Mouse (Mus musculus) T-helper 17 cell (primary cell): Measurements from ENCODE around the gene Zfp553.

ENCODE experiments used
- in situ Hi-C, 2 experiments: fragments of 300-600 bp; cut with MboI, MseI; formaldehyde crosslinking; loops; 1 replicate in 1 of 2; 2 replicates in 1 of 2; pipeline ENCODE4 v1.15.1; 2025; ENCODE audit warnings: high pct_unique_total_duplicates in 2 of 2

Zfp553 gene

DNA sequence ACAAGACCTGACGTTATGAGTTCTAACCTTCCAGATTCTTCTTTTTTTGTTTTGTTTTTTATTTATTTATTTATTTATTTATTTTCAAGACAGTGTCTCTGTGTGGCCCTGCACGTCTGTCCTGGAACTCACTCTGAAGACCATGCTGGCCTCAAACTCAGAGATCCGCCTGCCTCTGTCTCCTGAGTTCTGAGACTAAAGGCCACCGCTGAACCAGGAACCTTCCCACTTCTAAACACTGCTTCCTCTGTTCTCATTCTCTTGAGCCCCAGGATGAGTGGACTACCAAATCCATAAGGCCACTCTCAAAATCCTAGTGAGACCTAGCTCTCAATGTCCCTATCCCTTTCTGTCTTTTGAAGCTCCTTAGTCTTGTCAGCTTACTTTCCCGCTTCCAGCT, 23.0 kb upstream of the Zfp553 start:
- in situ Hi-C loops: loop anchor here in 1 of 2 experiments (10.0 kb wide), 3 partner anchors 415 to 1725 kb away; partner anchors contain the start of genes Atxn2l, Fam57b and Ppp4c

DNA sequence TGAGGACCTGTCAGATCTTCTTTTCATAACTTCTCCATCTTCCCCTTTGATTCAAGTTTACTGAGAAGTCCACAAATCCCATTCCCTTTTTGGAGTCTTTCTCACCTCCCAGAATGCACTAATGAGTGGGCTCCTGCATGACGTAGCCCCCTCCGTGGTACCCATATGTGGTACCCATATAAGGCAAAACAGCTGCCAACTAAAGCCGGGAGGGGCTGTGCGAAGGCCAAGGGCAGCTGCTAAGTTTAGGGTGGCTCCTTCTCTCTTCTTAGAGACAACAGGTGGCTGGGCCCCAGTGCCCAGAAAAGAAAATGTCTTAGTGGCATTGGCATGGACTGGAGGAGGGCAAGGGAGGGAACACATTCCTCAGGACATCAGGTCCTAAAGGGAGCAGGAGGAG, 22.6 kb upstream of the Zfp553 start:
- in situ Hi-C loops: loop anchor here in 1 of 2 experiments (10.0 kb wide), 3 partner anchors 415 to 1725 kb away; partner anchors contain the start of genes Atxn2l, Fam57b and Ppp4c

DNA sequence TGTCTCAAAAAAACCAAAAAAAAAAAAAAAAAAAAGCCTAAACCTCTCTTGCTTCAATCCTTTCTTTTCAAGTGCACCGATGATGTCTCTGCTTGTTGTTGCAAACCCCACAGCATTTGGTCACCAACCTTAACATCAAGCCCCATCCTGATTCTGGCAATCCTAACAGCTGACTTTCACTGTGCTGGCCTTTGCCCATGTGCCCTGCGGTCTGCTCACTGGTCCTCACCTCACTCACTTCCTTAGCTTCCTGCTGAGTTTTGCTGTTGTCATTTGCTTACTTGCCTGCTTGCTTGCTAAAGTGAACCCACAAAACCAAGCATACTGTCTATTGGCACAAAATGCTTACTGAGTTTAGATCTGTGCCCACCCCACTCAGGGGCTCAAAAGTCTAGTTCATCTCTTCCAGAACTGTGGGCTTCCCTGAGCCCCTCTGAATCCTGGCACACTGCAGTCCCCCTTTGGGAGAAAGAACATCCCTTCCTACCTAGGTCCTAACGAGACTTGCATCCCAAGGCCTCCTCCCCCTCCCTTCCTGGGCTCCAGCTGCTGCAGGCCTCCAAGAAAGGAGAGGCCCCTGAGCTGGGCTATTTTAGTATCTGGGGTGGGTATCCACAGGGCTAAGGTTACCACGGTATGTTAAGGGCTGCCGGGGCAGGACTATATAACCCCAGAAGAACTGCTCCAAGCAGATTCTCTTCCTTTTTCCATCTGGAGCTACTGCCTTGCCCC, 21.7 kb upstream of the Zfp553 start:
- in situ Hi-C loops: loop anchor here in 1 of 2 experiments (10.0 kb wide), 3 partner anchors 416 to 1726 kb away; partner anchors contain the start of genes Atxn2l, Fam57b and Ppp4c

DNA sequence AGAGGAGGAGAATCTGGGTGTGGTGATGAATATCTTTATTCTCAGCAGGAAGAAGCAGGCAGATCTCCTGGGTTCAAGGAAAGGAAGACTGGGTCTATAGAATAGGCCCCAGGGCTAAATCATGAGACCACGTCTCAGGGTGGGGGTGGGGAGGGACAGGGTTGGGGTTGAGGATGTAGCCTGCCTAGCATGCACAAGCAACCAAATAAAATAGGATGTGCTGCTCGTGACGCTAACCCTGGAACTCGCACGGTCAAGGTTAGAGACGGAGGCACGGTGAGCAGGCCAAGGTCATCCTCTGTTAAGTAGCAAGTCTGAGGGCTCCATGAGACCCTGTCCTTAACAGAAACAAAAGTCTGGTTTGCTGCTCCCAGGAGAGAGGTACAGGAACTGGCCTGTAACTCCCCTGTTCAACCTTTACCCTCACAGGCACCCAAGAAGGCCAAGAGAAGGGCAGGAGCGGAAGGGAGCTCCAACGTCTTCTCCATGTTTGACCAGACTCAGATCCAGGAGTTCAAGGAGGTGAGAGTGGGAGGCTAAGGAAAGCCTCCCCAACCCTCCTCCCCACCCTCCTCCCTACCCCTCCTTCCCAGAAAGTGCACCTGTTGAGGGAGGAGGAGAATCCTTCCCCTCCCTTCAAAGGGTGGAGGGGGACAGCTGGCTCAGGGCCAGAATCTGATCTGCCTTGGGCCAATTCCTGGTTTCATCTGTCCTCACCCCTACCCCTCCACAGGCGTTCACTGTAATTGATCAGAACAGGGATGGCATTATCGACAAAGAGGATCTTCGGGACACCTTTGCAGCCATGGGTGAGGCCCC, 20.2 kb upstream of the Zfp553 start:
- in situ Hi-C loops: loop anchor here in 1 of 2 experiments (10.0 kb wide), 3 partner anchors 418 to 1728 kb away; partner anchors contain the start of genes Atxn2l, Fam57b and Ppp4c

DNA sequence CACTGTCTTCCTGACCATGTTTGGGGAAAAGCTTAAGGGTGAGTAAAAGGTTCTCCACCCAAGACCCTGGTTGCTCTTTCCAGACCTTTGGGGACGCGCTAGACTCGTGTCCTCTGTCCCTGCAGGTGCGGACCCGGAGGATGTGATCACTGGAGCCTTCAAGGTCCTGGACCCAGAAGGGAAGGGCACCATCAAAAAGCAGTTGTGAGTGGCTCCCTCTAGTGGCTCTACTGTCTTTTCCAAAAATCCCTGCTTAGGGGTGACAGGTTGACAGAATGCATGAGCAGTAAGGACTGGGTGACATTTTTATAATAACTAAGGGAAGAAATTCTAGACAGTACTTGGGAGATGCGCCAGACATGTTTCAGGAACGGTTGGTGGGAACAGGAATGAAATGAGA, 19.4 kb upstream of the Zfp553 start:
- in situ Hi-C loops: loop anchor here in 1 of 2 experiments (10.0 kb wide), 3 partner anchors 419 to 1729 kb away; partner anchors contain the start of genes Atxn2l, Fam57b and Ppp4c

DNA sequence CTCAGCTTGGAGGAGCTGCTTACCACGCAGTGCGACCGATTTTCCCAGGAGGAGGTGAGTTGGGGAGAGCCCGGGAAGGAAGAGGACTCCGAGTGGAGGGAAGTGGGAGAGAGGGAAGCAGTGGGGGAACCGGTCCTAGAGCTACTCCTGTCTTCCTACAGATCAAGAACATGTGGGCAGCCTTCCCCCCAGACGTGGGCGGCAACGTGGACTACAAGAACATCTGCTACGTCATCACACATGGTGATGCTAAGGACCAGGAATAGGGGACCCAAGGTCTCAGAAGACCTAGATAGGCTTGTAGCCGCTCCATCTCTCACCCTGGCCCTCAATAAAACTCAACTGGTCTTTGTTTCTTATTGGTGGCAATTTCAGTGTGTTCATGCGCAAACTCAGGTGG, 18.9 kb upstream of the Zfp553 start:
- in situ Hi-C loops: loop anchor here in 1 of 2 experiments (10.0 kb wide), 3 partner anchors 419 to 1729 kb away; partner anchors contain the start of genes Atxn2l, Fam57b and Ppp4c

DNA sequence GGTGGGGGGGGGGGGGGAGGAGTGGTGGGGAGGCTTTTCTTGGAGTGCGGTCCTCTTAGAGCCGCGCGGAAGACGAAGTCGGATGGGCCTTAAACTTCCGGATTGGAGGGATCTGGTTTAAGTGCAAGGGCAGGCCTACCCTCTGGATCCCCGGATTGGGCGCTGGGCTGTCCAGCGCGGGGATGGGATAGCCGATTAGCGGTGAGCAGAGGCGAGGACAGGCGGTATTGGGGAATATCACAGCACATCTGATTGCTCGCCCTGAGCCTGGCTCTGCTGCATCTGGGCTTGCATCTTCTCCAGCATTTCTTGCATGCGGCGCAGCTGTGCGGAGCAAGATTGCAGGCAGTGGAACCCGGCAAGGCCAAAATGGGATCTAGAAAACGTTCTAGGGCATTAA, 18.3 kb upstream of the Zfp553 start:
- in situ Hi-C loops: loop anchor here in 1 of 2 experiments (10.0 kb wide), 3 partner anchors 420 to 1730 kb away; partner anchors contain the start of genes Atxn2l, Fam57b and Ppp4c

DNA sequence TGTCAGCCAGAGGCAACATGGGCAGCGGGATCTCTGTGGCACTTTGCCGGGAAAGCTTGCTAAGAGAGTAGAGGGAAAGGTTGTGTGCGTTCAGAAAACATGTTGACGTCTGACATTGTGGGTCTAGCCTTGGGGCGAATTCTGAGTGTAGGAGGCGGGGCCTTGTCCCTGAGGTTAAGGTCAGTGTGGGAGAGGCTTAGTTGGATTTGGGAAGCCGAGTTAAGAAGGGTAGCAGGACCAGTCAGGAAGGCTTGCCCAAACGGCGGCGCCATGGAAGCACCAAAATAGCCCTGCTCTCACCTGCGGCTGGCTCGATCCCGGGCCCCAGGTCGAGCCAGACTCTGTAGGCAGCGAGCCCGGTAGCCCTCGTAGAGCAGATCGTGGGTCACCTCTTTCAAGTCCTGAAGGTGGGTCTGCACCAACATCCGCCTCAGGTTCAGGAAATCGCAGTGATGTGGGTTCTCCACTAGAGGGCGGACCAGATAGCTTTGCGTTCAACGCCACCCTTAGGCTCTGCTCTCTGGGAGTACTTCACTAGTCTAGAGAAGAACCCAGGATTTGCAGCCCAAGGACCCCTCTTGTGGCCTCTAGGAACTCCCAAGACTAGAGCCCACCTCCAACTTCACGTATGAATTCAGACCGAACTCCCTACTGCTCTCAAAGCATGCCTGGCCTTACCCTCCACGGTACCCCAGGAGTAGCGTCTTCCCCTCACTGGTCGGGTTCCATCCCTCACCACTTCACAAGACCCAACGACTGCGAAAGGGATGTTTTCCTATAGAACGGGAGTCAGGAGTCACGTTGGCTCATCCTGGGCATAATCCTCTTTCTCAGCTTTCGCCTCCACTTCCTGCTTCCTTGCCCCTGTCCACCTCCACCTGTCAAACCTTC, 17.6 kb upstream of the Zfp553 start:
- in situ Hi-C loops: loop anchor here in 1 of 2 experiments (10.0 kb wide), 3 partner anchors 420 to 1730 kb away; partner anchors contain the start of genes Atxn2l, Fam57b and Ppp4c

DNA sequence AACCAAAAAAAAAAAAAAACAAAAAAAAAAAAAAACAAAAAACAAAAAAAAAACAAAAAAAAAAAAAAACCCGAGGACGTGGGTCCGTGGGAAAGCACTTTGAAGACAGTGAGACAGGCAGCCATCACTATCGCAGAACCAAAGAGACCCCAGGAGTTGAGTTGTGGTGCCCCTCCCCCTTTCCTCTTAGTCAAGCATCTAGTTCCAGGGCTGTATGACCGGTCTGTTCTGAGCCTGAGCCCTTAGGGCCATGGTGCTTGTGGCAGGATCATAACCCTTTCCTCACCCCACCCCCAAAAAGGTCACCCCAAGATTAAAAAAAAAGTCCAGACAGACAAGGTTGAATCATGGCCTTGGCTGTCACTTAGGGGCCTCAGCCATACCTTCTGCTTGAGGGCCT, 16.6 kb upstream of the Zfp553 start:
- in situ Hi-C loops: loop anchor here in 1 of 2 experiments (10.0 kb wide), 3 partner anchors 422 to 1732 kb away; partner anchors contain the start of genes Atxn2l, Fam57b and Ppp4c

DNA sequence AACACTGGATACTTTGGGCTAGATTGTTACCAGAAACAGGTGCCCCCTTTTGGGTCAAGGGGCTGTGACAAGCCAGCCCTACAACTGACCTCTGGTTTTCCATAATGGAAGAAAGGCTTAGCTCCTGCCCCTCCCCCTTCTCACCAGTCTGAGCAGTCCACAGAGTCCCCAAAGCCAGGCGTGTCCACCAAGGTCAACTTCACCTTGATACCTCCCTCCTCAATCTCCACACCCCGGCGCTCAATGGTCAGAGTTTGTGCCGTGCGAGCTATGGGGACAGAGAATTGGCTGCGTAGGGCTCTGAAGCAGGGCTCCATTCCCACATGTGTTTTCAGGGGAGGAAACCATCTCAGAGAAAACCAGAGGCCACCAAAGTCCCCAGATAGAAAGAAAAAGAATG, 15.4 kb upstream of the Zfp553 start:
- in situ Hi-C loops: loop anchor here in 1 of 2 experiments (10.0 kb wide), 3 partner anchors 423 to 1733 kb away; partner anchors contain the start of genes Atxn2l, Fam57b and Ppp4c

DNA sequence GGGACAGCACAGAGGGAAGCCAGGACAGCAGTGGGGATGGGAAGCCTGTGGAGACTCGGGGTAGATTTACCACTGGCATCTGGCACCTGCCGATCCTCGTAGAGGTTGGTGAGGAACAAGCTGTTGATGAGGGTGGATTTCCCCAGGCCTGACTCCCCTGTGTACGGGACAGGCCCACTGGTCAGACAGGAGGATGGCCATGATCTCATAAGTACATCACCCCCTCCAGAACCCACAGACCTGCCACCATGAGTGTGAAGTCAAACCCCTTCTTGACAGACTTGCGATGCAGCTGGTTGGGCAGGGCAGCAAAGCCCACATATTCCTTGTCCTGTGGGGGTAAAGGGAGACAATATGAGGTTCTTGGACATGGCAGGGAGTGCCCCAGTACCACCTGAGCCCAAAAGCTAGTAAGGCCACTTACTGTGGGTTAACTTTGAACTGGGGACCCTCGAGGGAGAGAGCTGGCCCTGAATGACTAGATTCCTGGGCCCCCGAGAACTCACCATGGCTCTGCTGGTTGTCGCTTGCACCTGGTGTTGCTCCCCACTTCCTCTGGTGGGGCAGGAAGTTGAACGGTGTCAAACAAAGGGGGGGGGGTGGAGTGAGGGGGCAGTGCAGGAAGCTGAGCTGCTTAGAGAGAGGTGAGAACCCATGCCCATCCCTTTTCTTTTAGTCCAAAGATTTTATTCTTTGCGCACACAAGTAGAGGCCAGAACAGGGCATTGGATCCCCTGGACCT, 14.8 kb upstream of the Zfp553 start:
- in situ Hi-C loops: loop anchor here in 1 of 2 experiments (10.0 kb wide), 3 partner anchors 423 to 1733 kb away; partner anchors contain the start of genes Atxn2l, Fam57b and Ppp4c

DNA sequence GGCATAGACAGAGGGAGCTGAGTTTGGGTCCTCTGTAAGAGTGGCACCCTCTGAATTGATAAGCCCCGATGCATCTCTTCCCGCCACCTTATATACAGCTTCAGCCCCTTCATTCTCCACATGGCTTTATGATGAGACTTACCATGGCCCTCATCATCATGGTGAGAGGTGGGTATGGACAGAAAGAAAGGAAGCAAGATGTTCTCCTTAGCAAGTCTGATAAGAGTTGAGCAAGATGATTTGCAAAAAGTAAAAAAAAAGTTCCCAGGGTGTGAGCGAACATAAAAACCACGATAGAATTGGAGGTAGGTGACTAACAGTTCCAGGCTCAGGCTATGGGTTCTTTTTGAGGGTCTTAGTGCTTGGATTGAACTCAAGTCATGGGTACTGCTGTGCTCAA, 14.2 kb upstream of the Zfp553 start:
- in situ Hi-C loops: loop anchor here in 1 of 2 experiments (10.0 kb wide), 3 partner anchors 424 to 1734 kb away; partner anchors contain the start of genes Atxn2l, Fam57b and Ppp4c

DNA sequence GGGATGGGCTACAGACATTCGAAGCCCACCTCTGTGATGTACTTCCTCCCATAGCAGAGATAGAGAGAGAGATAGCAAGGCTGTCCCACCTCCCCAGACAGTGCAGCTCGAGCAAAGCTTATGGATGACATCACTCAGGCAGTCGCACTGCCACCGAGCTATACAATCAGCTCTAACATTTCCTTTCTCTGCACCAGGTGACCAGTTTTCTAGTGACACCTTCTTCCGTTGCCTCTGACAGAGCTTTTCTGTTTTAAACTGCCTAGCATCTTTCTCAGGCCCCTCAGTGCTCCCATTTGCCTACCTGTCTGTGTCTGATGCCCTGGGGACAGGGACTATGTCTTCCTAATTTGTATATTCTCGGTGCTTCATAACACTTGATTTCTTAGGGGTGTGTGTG, 12.4 kb upstream of the Zfp553 start:
- in situ Hi-C loops: no loop called here

DNA sequence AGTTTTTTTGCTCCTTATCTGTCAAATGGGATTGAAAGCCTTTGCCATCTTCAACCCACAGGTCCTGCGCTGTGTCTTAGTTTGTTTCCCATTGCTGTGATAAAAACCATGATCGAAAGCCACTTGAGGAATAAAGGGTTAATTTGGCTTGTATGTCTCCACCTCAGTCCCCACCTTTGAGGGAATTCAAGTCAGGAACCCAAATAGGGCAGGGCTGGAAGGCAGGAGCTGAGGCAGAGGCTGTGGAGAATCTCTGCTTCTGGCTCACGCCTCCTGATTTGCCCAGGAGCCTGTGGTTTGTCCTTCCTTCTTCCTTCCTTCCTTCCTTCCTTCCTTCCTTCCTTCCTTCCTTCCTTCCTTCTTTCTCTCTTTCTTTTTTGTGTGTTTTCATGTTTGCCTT, 9.8 kb upstream of the Zfp553 start:
- in situ Hi-C loops: no loop called here

DNA sequence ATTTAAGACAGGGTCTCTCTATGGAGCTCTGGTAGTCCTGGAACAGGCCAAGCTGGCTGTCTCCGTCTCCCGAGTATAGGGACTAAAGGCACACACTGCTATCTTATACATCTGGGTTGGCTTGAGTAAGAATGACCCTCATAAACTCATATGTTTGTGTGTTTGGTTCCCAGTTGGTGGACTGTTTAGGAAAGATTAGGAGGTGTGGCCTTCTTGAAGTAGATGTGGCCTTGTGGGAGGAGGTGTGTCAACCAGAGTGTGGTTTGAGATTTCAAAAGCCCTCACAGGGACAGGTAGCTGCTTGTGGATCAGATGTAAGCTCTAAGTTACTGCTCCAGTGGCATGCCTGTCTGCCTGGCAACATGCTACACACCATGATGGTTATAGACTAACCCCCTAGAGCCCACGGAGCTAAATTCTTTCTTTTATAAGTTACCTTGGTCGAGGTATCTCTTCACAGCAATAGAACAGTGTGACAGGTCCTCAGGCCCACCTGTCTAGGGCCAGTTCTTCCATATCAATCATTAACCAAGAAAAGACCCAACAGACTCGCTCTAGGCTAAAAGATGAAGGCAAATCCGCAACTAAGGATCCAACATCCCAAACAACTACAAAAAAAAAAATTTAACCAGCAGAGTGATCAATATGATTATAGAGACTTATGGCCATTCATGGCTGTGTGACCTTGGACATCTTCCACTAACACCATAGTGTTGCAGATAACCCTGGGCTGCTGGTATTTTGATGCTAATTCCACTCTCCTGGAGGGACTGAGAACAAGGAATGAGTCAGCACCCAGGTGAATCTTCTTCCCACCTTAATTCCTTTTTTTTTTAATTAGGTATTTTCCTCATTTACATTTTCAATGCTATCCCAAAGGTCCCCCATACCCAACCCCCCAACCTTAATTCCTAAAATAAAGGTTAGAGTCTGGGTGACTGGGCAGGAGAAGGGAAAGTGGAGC, 9.1 kb upstream of the Zfp553 start:
- in situ Hi-C loops: no loop called here

DNA sequence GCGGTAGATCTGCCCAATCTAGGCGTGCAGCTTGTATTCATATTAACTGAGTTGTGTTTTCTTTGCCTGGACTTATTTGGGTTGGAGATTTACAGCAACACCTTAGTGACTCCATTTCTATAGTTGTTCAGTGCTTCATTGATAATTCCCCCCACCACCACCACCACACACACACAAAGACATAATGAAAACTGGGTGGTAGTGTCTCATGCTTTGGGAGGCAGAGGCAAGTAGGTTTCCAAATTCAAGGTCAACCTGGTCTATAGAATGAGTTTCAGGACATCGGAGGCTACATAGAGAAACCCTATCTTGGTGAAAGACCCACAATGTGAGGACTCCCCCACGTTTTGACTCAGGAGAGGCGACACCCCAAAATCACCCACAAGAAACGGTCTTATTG, 8.2 kb upstream of the Zfp553 start:
- in situ Hi-C loops: loop anchor here in 1 of 2 experiments (25.0 kb wide), 1 partner anchor 1163 kb away; no protein-coding TSS in a partner anchor

DNA sequence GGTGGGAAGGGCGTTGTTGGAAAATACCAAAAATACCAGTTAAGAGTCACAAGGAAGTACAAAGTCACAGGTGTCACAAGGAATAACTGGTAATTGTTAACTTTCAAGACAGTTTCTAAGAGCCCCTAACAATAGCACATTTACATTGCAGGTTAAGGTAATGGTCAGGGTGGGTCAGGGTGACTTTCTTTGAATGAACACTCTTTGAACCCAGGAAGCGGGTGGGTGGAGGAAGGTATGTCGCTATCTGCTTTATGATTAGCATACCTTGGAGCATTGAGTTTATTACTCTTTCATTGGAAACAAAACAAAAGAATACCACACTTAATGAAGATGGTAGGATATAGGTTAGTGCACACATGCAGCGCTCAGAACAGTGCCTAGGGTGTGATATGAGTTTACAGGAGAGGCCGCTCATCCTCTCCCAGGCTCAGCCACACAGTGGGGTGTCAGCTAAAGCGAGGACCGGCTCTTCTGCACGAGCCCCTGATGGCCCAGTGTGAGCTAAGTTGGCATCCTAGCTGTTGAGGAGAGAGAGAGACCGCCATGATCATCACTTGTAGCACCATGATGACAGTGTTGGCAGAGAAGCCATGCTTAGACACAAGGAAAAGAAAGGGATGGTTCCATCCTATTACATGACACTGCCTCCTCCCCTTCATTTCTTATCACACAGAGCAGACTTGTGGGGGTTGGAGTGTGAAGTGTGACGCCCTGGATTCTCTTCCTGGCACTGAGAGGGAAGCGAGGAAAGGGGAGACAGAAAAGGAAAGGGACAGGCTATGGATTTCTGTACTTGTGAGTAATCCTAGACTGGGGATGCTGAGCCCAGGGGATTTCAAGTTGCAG, 7.5 kb upstream of the Zfp553 start:
- in situ Hi-C loops: loop anchor here in 1 of 2 experiments (25.0 kb wide), 1 partner anchor 1162 kb away; no protein-coding TSS in a partner anchor
